Mouse (Mus musculus): ENCODE measurements at regions not wholly inside any gene's neighbourhood (a gene's known extent, or its start where the extent isn't known, plus 50 kb on each side); places are given as distances from the start of the nearest gene placed in this dataset.

GRCm38 (mm10) chr8:49236822-49237071 lies 393.0 kb upstream of the Tenm3 start:
- no peak for DNase-seq (ENCODE audit: low spot score in 2 of 2)

- no peak for DNase-seq (ENCODE audit: low spot score in 2 of 2)
Measured at GRCm38 (mm10) chr8:49236021-49236821, 392.5 kb upstream of the Tenm3 start.

GRCm38 (mm10) chr8:49223841-49224420 lies 380.2 kb upstream of the Tenm3 start:
- DNase-seq (ENCODE audit: low spot score in 2 of 2) = no peak

- DNase-seq (ENCODE audit: low spot score in 2 of 2) = no peak
Measured at GRCm38 (mm10) chr8:49195333-49195640, 351.5 kb upstream of the Tenm3 start.

GRCm38 (mm10) chr8:49194592-49195332 lies 351.0 kb upstream of the Tenm3 start:
- DNase-seq (ENCODE audit: low spot score in 2 of 2) = no peak

GRCm38 (mm10) chr8:49186853-49187252 lies 343.1 kb upstream of the Tenm3 start:
- no peak for DNase-seq (ENCODE audit: low spot score in 2 of 2)

- DNase-seq (ENCODE audit: low spot score in 2 of 2) = no peak
Measured at GRCm38 (mm10) chr8:49175386-49175785, 331.6 kb upstream of the Tenm3 start.

- no peak for DNase-seq (ENCODE audit: low spot score in 2 of 2)
Measured at GRCm38 (mm10) chr8:49174956-49175355, 331.2 kb upstream of the Tenm3 start.

- DNase-seq (ENCODE audit: low spot score in 2 of 2) = no peak
Measured at GRCm38 (mm10) chr8:49159318-49159717, 315.6 kb upstream of the Tenm3 start.

GRCm38 (mm10) chr8:49158201-49158600 lies 314.4 kb upstream of the Tenm3 start:
- no peak for DNase-seq (ENCODE audit: low spot score in 2 of 2)

- no peak for DNase-seq (ENCODE audit: low spot score in 2 of 2)
Measured at GRCm38 (mm10) chr8:49136503-49137044, 292.8 kb upstream of the Tenm3 start.

GRCm38 (mm10) chr8:49109095-49109494 lies 265.3 kb upstream of the Tenm3 start:
- DNase-seq (ENCODE audit: low spot score in 2 of 2) = no peak

- no peak for DNase-seq (ENCODE audit: low spot score in 2 of 2)
Measured at GRCm38 (mm10) chr8:49108665-49109064, 264.9 kb upstream of the Tenm3 start.

- DNase-seq (ENCODE audit: low spot score in 2 of 2) = no peak
Measured at GRCm38 (mm10) chr8:49106531-49106930, 262.8 kb upstream of the Tenm3 start.

- no peak for DNase-seq (ENCODE audit: low spot score in 2 of 2)
Measured at GRCm38 (mm10) chr8:49101156-49101555, 257.4 kb upstream of the Tenm3 start.

GRCm38 (mm10) chr8:49084191-49084875 lies 240.6 kb upstream of the Tenm3 start:
- no peak for DNase-seq (ENCODE audit: low spot score in 2 of 2)

GRCm38 (mm10) chr8:49069451-49069850 lies 225.7 kb upstream of the Tenm3 start:
- no peak for DNase-seq (ENCODE audit: low spot score in 2 of 2)

- DNase-seq (ENCODE audit: low spot score in 2 of 2) = no peak
Measured at GRCm38 (mm10) chr8:49063256-49063655, 219.5 kb upstream of the Tenm3 start.

- no peak for DNase-seq (ENCODE audit: low spot score in 2 of 2)
Measured at GRCm38 (mm10) chr8:49043236-49043635, 199.5 kb upstream of the Tenm3 start.

- DNase-seq (ENCODE audit: low spot score in 2 of 2) = no peak
Measured at GRCm38 (mm10) chr8:49035970-49036700, 192.4 kb upstream of the Tenm3 start.

GRCm38 (mm10) chr8:49035519-49035918 lies 191.8 kb upstream of the Tenm3 start:
- DNase-seq (ENCODE audit: low spot score in 2 of 2) = peak in 1 of 2 experiments; percentile 3

GRCm38 (mm10) chr8:49030255-49030654 lies 186.5 kb upstream of the Tenm3 start:
- DNase-seq (ENCODE audit: low spot score in 2 of 2) = no peak
